Mouse (Mus musculus) kidney, embryonic 16.5 days (tissue): Measurements from ENCODE around the gene Krt8. TPM values are rescaled to one million over a fixed set of nuclear protein-coding genes. Genes with fewer than 3 reads are reported as not detected.

ENCODE experiments used
- ATAC-seq: fragments of 200-750 bp; cut with Nextera tagmentation; 2 replicates; pipeline ENCODE4 v1.8.0; 2017; ENCODE audit warnings: moderate TSS enrichment; ENCODE audit not compliant: low FRiP score, low TSS enrichment
- H3K27ac ChIP-seq: fragments of 300-500 bp; sonication (generic); 2 replicates; pipeline ENCODE4 v1.5.1; 2014; ENCODE audit warnings: low read length
- H3K27me3 ChIP-seq: fragments of 300-500 bp; sonication (generic); 2 replicates; pipeline ENCODE4 v1.6.1; 2014; ENCODE audit warnings: low read length, control low read depth, mixed read lengths; ENCODE audit not compliant: insufficient read depth
- H3K36me3 ChIP-seq: fragments of 300-500 bp; sonication (generic); 2 replicates; pipeline ENCODE4 v1.6.1; 2014; ENCODE audit warnings: low read length, control low read depth, mixed read lengths; ENCODE audit not compliant: insufficient read depth
- H3K4me1 ChIP-seq: fragments of 300-500 bp; sonication (generic); 2 replicates; pipeline ENCODE4 v1.6.1; 2014; ENCODE audit warnings: low read length, control low read depth, mixed read lengths; ENCODE audit not compliant: insufficient read depth
- H3K4me2 ChIP-seq: fragments of 300-500 bp; sonication (generic); replicated peaks from 2 replicates; pipeline ENCODE4 v1.6.1; 2014; ENCODE audit warnings: low read depth, low read length
- H3K4me3 ChIP-seq: fragments of 300-500 bp; sonication (generic); 2 replicates; pipeline ENCODE4 v1.5.1; 2014; ENCODE audit warnings: mild to moderate bottlenecking, low read length
- H3K9ac ChIP-seq: fragments of 300-500 bp; sonication (generic); replicated peaks from 2 replicates; pipeline ENCODE4 v1.6.1; 2014; ENCODE audit warnings: low read length
- H3K9me3 ChIP-seq: fragments of 300-500 bp; sonication (generic); 2 replicates; pipeline ENCODE4 v1.6.1; 2016; ENCODE audit warnings: low read length, control low read depth
- WGBS: fragments of 180-500 bp; shearing (Covaris S2); extraction: QIAGEN DNeasy Blood & Tissue Kit; methylation state at CpG from one replicate; pipeline ENCODE4 v1.1.7; 2014; 5-methylcytosine and 5-hydroxymethylcytosine counted together
- polyA plus RNA-seq: library from polyadenylated mRNA; unstranded; fragments of >200 nt; fragmentation: Nextera tagmentation; extraction: Ambion mirVana; gene quantifications from 2 replicates; pipeline ENCODE4 v1.2.1, GENCODE M21; 2015

Gene Krt8
- polyA plus RNA-seq, 1 experiment from 2014 or later = 282 TPM

DNA sequence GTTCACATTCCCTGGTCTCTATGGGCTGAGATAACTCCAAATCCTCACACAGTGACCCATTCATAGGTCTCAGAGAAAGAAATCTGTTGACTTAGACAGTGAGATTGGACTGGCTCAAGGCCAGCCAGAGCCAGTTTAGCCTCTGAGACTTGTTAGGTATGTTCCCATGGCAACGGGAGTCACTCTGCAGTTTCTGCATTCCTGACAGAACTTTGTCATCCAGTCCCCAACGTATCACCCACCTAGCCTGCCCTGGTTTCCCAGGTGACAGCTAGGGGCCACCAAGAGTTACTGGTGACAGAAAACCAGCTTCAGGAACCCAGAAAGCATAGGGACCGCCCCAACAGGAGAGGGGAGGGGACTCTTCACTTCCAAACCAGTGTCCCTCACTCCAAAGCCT, 9.4 kb upstream of the Krt8 start:
- Histone ChIP-seq H3K4me2 (no peak overlapping the region), H3K9ac (no peak overlapping the region), H3K9me3 (no peaks in the 10 kb centered on the region), H3K27ac (peak overlapping the region; percentile 82), H3K27me3 (no peaks in the 10 kb centered on the region), H3K36me3 (no peaks in the 10 kb centered on the region), H3K4me3 (no peak overlapping the region), H3K4me1 (peaks cover 25% of the 10 kb centered on the region; the same call in 1 of the 2 replicates)
- peak; percentile 39; the same call in 1 of the 2 replicates for ATAC-seq
- 34% methylated on average over 3 of the region's 3 CpGs for WGBS

- Histone ChIP-seq H3K4me3 (no peak overlapping the region), H3K36me3 (no peaks in the 10 kb centered on the region), H3K9ac (no peak overlapping the region), H3K4me2 (no peak overlapping the region), H3K27me3 (0 out of 2 replicates have a peak, but pooled peaks cover 4% of the 10 kb centered on the region), H3K9me3 (no peaks in the 10 kb centered on the region), H3K4me1 (peaks cover 22% of the 10 kb centered on the region; the same call in 1 of the 2 replicates), H3K27ac (no peak overlapping the region; the same call in 1 of the 2 replicates)
- ATAC-seq = no peak
- 59% methylated on average over 4 of the region's 4 CpGs for WGBS
Measured at GRCm38 (mm10) chr15:102012260-102012765, 8.0 kb upstream of the Krt8 start.

GRCm38 (mm10) chr15:102010569-102011245, 6.4 kb upstream of the Krt8 start:
- 59% methylated on average over 3 of the region's 3 CpGs for WGBS
- no peak overlapping the region for H3K4me3 ChIP-seq
- 0 out of 2 replicates have a peak, but pooled peaks cover 5% of the 10 kb centered on the region for H3K27me3 ChIP-seq
- no peaks in the 10 kb centered on the region for H3K36me3 ChIP-seq
- H3K4me2 ChIP-seq = no peak overlapping the region
- no peak for ATAC-seq
- H3K9ac ChIP-seq = no peak overlapping the region
- H3K9me3 ChIP-seq = no peaks in the 10 kb centered on the region
- peaks cover 12% of the 10 kb centered on the region; the same call in 1 of the 2 replicates for H3K4me1 ChIP-seq
- H3K27ac ChIP-seq = no peak overlapping the region

DNA sequence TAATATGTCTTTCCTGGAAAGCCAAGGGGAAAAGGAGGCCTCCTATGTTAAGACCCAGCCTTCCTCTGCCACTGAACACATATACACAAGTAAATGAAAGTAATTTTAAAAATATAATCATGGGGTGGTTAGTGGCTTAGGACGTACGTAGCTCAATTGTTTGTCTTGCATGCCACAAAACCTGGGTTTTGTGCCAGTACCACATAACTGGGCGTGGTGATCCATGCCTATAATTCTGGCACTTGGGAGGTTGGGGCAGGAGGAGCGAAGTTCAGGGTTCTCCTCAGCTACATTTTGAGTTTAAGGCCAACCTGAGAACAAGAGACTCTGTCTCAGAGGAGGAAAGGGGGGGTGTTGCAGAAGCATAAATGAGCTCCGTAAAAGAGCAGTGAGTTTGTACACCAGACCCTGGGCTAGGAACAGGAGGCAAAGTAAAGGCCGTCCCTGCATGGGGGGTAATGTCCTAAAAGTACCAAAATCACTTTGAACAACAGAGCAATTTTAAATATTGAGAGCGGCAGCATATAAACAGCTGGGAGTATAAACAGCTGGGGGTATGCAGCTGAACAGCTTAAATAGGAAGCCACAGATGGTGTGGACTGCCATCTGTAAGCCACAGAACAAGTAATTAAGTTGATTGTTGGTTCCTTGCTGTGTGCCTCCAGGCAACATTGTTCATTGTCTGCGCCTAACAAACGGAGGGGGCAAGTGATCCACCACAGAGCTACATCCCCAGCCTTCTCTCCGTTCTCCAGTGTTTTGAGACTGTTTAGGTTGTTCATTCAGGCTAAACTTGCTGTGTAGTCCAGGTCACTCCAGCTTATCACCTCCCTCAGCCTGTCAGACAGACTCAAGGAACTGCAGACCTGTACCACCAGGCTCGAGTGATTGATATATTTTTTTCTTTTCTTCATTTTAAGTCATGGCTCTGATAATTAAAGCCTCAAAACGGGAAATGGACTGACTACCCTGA, 3.1 kb upstream of the Krt8 start:
- no peak for ATAC-seq
- 62% methylated on average over 12 of the region's 12 CpGs for WGBS

GRCm38 (mm10) chr15:102006317-102006716, 2.0 kb upstream of the Krt8 start:
- Histone ChIP-seq H3K4me1 (peaks cover 9% of the 10 kb centered on the region), H3K36me3 (no peaks in the 10 kb centered on the region), H3K27me3 (peaks cover 31% of the 10 kb centered on the region), H3K27ac (no peak overlapping the region), H3K4me2 (no peak overlapping the region), H3K9ac (no peak overlapping the region), H3K4me3 (no peak overlapping the region), H3K9me3 (no peaks in the 10 kb centered on the region)
- ATAC-seq = no peak
- WGBS = 20% methylated on average over 11 of the region's 11 CpGs

More for the DNA sequence above, 3.1 kb upstream of the Krt8 start:
- Histone ChIP-seq H3K27me3 (peaks cover 27% of the 10 kb centered on the region), H3K36me3 (no peaks in the 10 kb centered on the region), H3K9ac (no peak overlapping the region), H3K27ac (no peak overlapping the region), H3K4me3 (no peak overlapping the region), H3K4me2 (no peak overlapping the region), H3K4me1 (peaks cover 9% of the 10 kb centered on the region), H3K9me3 (no peaks in the 10 kb centered on the region)

GRCm38 (mm10) chr15:102005290-102005689, 1.0 kb upstream of the Krt8 start:
- Histone ChIP-seq H3K27me3 (peaks cover 31% of the 10 kb centered on the region), H3K4me3 (no peak overlapping the region), H3K4me1 (peaks cover 9% of the 10 kb centered on the region), H3K9me3 (no peaks in the 10 kb centered on the region), H3K27ac (0 out of 2 replicates have a peak overlapping the region, but pooled peaks have one; percentile 13), H3K36me3 (no peaks in the 10 kb centered on the region), H3K9ac (no peak overlapping the region), H3K4me2 (no peak overlapping the region)
- WGBS = 49% methylated on average over 4 of the region's 4 CpGs
- no peak for ATAC-seq

DNA sequence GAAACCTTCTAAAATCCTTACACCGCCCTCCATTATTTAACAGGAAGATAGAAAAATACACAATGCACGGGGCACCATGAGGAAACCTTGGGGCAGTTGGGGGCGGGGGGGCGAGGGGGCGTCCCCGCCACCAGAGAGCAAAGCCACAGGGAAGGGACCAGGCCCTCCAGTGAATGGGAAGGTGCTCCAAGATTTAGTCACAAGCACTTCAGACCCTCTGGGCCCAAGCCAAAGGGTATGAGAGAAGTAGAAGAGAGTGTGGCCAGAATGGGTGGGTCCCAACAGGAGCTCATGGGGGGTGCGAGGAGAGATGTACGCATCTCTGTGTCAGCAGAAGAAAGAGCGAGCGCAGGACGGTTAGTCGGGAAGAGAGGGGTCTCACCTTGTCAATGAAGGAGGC, 766 bp downstream of the Krt8 start:
- Histone ChIP-seq H3K36me3 (no peaks in the 10 kb centered on the region), H3K27ac (peak overlapping the region; percentile 70), H3K9me3 (no peaks in the 10 kb centered on the region), H3K4me3 (peak overlapping the region; percentile 53), H3K4me1 (peaks cover 9% of the 10 kb centered on the region), H3K27me3 (peaks cover 31% of the 10 kb centered on the region), H3K9ac (peak overlapping the region; percentile 65), H3K4me2 (peak overlapping the region; percentile 61)
- 22% methylated on average over 12 of the region's 12 CpGs for WGBS
- ATAC-seq = no peak; the same call in 1 of the 2 replicates

DNA sequence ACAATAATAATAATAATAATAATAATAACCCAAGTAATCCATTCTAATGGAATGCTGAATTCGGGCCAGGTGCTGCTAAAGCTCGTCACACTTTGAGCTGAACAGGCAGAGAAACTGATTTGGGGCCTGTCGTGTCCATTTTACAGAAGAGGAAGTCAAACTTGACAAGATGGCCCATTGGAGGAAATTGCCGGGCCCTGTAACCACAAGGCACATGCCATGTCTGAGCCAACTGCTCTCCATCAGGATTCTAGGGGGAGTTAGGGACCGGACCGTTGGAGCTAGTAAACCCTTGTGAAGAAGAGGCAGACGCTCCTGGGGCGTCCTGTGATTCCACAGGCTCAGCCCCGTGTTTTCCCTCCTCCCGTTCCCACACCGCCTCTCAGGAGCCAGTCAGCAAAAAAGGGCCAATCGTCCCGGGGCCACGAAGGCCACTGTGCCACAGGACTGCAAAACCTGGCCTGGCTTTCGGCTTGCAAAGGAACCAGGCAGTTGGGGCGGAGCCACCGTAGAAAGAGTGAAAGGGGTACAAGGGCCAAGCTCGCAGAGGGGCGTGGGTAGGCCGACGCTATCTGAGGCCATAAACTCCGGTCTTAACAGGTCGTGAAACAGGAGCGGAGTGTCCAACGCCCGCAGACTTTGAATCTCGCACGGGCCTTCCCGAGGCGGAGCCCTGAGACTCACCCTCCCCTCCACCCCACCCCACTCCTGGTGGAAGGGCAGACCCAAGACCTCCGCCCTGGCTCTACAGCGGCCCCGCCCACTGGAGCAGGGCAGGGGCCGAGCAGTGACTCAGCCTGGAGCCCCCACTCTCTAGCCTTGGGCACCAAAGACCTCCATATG, 1.4 kb downstream of the Krt8 start:
- peaks cover 9% of the 10 kb centered on the region for H3K4me1 ChIP-seq
- peak overlapping the region; percentile 53 for H3K4me3 ChIP-seq
- no peaks in the 10 kb centered on the region for H3K36me3 ChIP-seq
- peak overlapping the region; percentile 70; the same call in 1 of the 2 replicates for H3K27ac ChIP-seq
- no peaks in the 10 kb centered on the region for H3K9me3 ChIP-seq
- 4% methylated on average over 34 of the region's 34 CpGs for WGBS
- H3K4me2 ChIP-seq = peak overlapping the region; percentile 61
- peaks cover 28% of the 10 kb centered on the region for H3K27me3 ChIP-seq
- H3K9ac ChIP-seq = peak overlapping the region; percentile 65
- peak; percentile 87 for ATAC-seq
